Mouse (Mus musculus): ENCODE results near the gene Nr0b1.

The Nr0b1 gene

DNA sequence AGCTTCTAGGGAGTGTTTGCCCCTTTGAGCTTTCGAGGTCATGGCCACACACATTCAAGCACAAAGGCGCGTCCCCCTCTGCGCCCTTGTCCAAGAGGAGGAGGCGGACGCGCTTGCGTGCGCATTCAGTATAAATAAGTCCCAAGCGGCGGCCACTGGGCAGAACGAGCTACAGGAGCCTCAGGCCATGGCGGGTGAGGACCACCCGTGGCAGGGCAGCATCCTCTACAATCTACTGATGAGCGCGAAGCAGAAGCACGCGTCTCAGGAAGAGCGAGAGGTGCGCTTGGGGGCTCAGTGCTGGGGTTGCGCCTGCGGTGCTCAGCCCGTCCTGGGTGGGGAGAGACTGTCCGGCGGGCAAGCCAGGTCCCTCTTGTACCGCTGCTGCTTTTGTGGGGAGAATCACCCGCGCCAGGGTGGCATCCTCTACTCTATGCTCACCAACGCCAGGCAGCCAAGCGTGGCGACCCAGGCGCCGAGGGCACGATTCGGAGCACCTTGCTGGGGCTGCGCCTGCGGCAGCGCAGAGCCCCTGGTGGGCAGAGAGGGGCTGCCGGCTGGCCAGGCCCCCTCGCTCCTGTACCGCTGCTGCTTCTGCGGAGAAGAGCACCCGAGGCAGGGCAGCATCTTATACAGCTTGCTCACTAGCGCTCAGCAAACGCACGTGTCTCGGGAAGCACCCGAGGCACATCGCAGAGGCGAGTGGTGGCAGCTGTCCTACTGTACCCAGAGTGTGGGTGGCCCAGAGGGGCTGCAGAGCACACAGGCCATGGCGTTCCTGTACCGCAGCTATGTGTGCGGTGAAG is at the start of gene Nr0b1:
Nr0b1 (plus strand) TSS at position 151 of the 806 bp plus-strand sequence.
- no peak for DNase-seq

DNA sequence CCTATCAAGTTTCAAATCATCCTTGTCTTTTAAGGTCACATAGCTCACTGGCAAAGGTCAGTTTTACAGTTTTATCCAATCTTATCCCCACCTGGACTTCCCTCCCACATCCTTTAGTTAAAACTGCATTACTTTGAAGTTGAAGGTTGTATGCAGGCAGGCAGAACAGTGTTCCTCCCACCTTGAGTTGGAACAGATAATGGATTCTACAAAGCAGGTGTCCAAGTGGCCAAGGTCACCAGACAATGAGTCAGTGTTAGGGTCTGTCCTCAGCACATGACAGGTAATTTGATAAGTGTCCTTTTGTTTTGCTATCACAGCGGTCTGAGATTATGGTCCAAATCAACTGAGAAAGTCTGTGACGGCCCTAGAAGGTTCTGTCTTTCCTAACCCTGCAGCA is 4.3 kb upstream of the Nr0b1 start:
- no peak for DNase-seq

GRCm38 (mm10) chrX:86192420-86192994 is 943 bp downstream of the Nr0b1 start:
- DNase-seq, result peak; percentile 1

GRCm38 (mm10) chrX:86193386-86193785 is 1.8 kb downstream of the Nr0b1 start:
- no peak for DNase-seq

- DNase-seq, result no peak
Observed at GRCm38 (mm10) chrX:86237246-86237645, 45.7 kb downstream of the Nr0b1 start.

All from kidney, adult 9 months (tissue).